Mouse (Mus musculus): ENCODE data around the gene Prpsap2. TPM values are rescaled to one million over a fixed set of nuclear protein-coding genes. Genes with fewer than 3 reads are reported as not detected.

Prpsap2 gene
- total RNA-seq, 4 experiments from 2014 or later = 45.1 to 52.9 (median 48.2) TPM

Other genes starting within 250 kb of the Prpsap2 start
- gene Epn2, start 182.4 kb downstream of the Prpsap2 start, total RNA-seq (2022) = 100 to 1,000 TPM; 123 to 157 (median 152) TPM
- 1 to 10 TPM; 4.3 to 6.3 (median 5.2) TPM for gene Grap, start 108.8 kb downstream of the Prpsap2 start, total RNA-seq (2022)
- under 1 TPM in 3 of 4 experiments, not detected in 1; 0.06 to 0.20 (median 0.09) TPM for gene Fam83g, start 78.0 kb downstream of the Prpsap2 start, total RNA-seq (2022)
- under 1 TPM; 0.23 to 0.55 (median 0.41) TPM for gene Slc5a10, start 41.3 kb downstream of the Prpsap2 start, total RNA-seq (2022)
- 10 to 100 TPM; 63.4 to 75.1 (median 70.3) TPM for gene Ulk2, start 93.0 kb upstream of the Prpsap2 start, total RNA-seq (2022)
- gene Akap10, start 168.2 kb upstream of the Prpsap2 start, total RNA-seq (2022) = 10 to 100 TPM; 29.5 to 39.3 (median 34.1) TPM
- gene Specc1, start 194.7 kb upstream of the Prpsap2 start, total RNA-seq (2022) = 100 to 1,000 TPM in 1 of 4 experiments, 10 to 100 TPM in 3; 72.3 to 103 (median 91.0) TPM

All from layer of hippocampus, adult 8-10 months (tissue).